Mouse (Mus musculus) brain, embryonic 14.5 days (tissue): ENCODE results near the gene Tdp2.

Experiments used
- CTCF ChIP-seq: fragments of 200-500 bp; IDR thresholded peaks from 2 replicates; pipeline ENCODE4 v1.5.1; 2012; ENCODE audit warnings: inconsistent platforms, mild to moderate bottlenecking, moderate library complexity, borderline replicate concordance; ENCODE audit not compliant: insufficient read depth, insufficient read length; ENCODE audit errors: extremely low read depth
- POLR2A ChIP-seq: fragments of 200-500 bp; IDR thresholded peaks from 2 replicates; pipeline ENCODE4 v1.6.1; 2012; ENCODE audit warnings: mild to moderate bottlenecking, inconsistent platforms, borderline replicate concordance; ENCODE audit not compliant: poor library complexity, insufficient read depth, insufficient read length, severe bottlenecking; ENCODE audit errors: extremely low read depth

DNA sequence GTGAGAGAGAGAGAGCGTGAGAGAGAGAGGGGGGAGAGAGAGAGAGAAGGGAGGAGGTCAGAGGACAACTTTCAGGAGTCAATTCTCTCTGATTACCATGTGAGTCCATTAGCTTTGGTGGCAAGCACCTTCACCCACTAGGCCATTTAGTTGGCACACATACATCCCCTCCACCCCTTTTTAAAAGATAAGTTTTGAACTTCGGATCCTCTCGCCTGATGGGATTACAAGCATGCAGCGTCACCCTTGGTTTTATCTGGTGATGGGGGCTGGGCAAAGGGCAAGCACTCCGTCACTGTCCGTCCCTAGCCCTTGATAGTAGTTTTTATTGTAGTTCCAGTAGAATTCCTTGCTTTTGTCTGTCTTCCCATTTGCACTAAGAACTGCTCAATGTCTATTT lies 48.7 kb downstream of the Tdp2 start:
- no peak for TF ChIP-seq CTCF
- no peak for TF ChIP-seq POLR2A
